Mouse (Mus musculus) cerebellum, adult 2 months (tissue): ENCODE data around the gene Vcpkmt.

Experiments
- CTCF ChIP-seq: fragments of 200-500 bp; IDR thresholded peaks from 2 replicates; pipeline ENCODE4 v1.5.1; 2011; ENCODE audit warnings: low read depth, mild to moderate bottlenecking, control low read depth, low read length, moderate library complexity, borderline replicate concordance; ENCODE audit not compliant: insufficient read depth
- POLR2A ChIP-seq: fragments of 200-500 bp; IDR thresholded peaks from 2 replicates; pipeline ENCODE4 v1.6.1; 2011; ENCODE audit warnings: low read length, control low read depth, borderline replicate concordance; ENCODE audit not compliant: insufficient read depth

DNA sequence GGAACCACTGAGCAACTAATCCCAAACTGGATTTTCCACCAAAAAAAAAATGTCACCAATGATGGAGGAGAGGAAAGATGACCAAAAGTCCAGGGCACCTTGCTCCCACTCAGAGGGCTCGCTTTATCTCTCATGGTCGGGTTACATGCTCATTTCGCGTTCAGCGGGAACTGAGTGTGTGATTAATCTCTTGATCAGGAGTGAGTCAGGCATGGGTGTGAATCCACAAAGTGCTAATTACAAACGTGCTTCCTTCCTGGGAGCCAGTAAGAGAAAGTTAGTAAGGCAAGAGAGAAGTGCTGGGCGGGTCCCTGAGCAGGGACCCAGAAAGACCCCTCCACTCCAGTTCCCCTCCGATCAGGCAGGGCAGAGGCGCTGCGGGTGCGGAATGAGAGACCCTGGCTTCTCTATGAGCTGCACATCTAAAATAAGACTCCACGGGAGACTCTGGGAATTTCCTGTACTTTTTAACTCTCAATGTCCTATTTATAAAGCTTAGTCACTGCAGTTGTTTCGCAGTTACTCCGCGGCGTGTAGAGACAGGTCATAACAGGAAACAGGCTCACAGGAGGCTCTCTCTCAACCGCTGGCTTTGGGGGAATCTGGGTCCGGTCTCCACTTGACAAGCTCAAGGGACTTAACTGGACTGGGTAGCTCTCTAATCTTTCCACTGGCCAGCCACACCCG, 45.0 kb downstream of the Vcpkmt start:
- TF ChIP-seq CTCF (no peak), POLR2A (no peak)
